Mouse (Mus musculus) liver, embryonic 12.5 days (tissue): ENCODE results near the gene Prl3b1. TPM values are rescaled to one million over a fixed set of nuclear protein-coding genes. Genes with fewer than 3 reads are reported as not detected.

Experiments
- ATAC-seq: fragments of 200-750 bp; cut with Nextera tagmentation; 2 replicates; pipeline ENCODE4 v1.8.0; 2017; ENCODE audit warnings: moderate number of reproducible peaks, mild to moderate bottlenecking, moderate library complexity
- H3K27ac ChIP-seq: fragments of 300-500 bp; sonication (generic); 2 replicates; pipeline ENCODE4 v1.5.1; 2016; ENCODE audit warnings: mild to moderate bottlenecking
- H3K27me3 ChIP-seq: fragments of 300-500 bp; sonication (generic); replicated peaks from 2 replicates; pipeline ENCODE4 v1.6.1; 2016; ENCODE audit warnings: mild to moderate bottlenecking, moderate library complexity
- H3K36me3 ChIP-seq: fragments of 300-500 bp; sonication (generic); 2 replicates; pipeline ENCODE4 v1.6.1; 2016; ENCODE audit warnings: mild to moderate bottlenecking, moderate library complexity
- H3K4me1 ChIP-seq: fragments of 300-500 bp; sonication (generic); 2 replicates; pipeline ENCODE4 v1.6.1; 2016
- H3K4me2 ChIP-seq: fragments of 300-500 bp; sonication (generic); 2 replicates; pipeline ENCODE4 v1.6.1; 2016; ENCODE audit warnings: mild to moderate bottlenecking, moderate library complexity
- H3K4me3 ChIP-seq: fragments of 300-500 bp; sonication (generic); 2 replicates; pipeline ENCODE4 v1.5.1; 2016; ENCODE audit warnings: mild to moderate bottlenecking, moderate library complexity
- H3K9ac ChIP-seq: fragments of 300-500 bp; sonication (generic); 2 replicates; pipeline ENCODE4 v1.6.1; 2016; ENCODE audit warnings: mild to moderate bottlenecking, moderate library complexity
- H3K9me3 ChIP-seq: fragments of 300-500 bp; sonication (generic); replicated peaks from 2 replicates; pipeline ENCODE4 v1.6.1; 2016; ENCODE audit warnings: mild to moderate bottlenecking, moderate library complexity
- WGBS: fragments of 180-500 bp; shearing (Covaris S2); methylation state at CpG from one replicate; pipeline ENCODE4 v1.1.7; 2016; ENCODE audit not compliant: insufficient replicate concordance; 5-methylcytosine and 5-hydroxymethylcytosine counted together
- polyA plus RNA-seq: library from polyadenylated mRNA; unstranded; fragments of >200 nt; fragmentation: Nextera tagmentation; extraction: Ambion mirVana; gene quantifications from 2 replicates; pipeline ENCODE4 v1.2.1, GENCODE M21; 2016

The Prl3b1 gene
- polyA plus RNA-seq, result not detected in 2 replicates

- no peak for ATAC-seq
- H3K9ac ChIP-seq, result no peak within 1 kb of the TSS
- no peaks in the 10 kb centered on the region for H3K27me3 ChIP-seq
Observed at GRCm38 (mm10) chr13:27241547-27241946, at the start of gene Prl3b1. Gene Prl3b1, plus strand, starts transcription at chr13:27241847.

GRCm38 (mm10) chr13:27196359-27196758, 45.3 kb upstream of the Prl3b1 start, which contains the start of gene Prl3c1:
Gene Prl3c1, plus strand, starts transcription at chr13:27196659.
- ATAC-seq, result no peak
- Histone ChIP-seq H3K4me1 (no peaks in the 10 kb centered on the region), H3K4me2 (no peak within 1 kb of the TSS), H3K9me3 (no peaks in the 10 kb centered on the region), H3K9ac (no peak within 1 kb of the TSS), H3K36me3 (no peaks in the 10 kb centered on the region), H3K27me3 (no peaks in the 10 kb centered on the region), H3K4me3 (no peak within 1 kb of the TSS), H3K27ac (no peak within 1 kb of the TSS)
- WGBS, result 46% methylated on average over 1 of the region's 1 CpGs

More at GRCm38 (mm10) chr13:27241547-27241946, at the start of gene Prl3b1:
- Histone ChIP-seq H3K27ac (no peak within 1 kb of the TSS), H3K4me1 (no peaks in the 10 kb centered on the region), H3K4me2 (no peak within 1 kb of the TSS), H3K9me3 (no peaks in the 10 kb centered on the region), H3K36me3 (no peaks in the 10 kb centered on the region), H3K4me3 (no peak within 1 kb of the TSS)
- WGBS, result 86% methylated on average over 1 of the region's 1 CpGs

- no peak within 1 kb of the TSS for H3K9ac ChIP-seq
- no peak for ATAC-seq
- WGBS, result 67% methylated on average over 4 of the region's 4 CpGs
Observed at GRCm38 (mm10) chr13:27259136-27259535, 17.5 kb downstream of the Prl3b1 start, which contains the start of gene Prl3a1. Gene Prl3a1, plus strand, starts transcription at chr13:27259436.

More at GRCm38 (mm10) chr13:27259136-27259535, 17.5 kb downstream of the Prl3b1 start, which contains the start of gene Prl3a1:
- Histone ChIP-seq H3K27ac (no peak within 1 kb of the TSS), H3K4me3 (no peak within 1 kb of the TSS), H3K27me3 (no peaks in the 10 kb centered on the region), H3K9me3 (no peaks in the 10 kb centered on the region), H3K4me2 (no peak within 1 kb of the TSS), H3K4me1 (no peaks in the 10 kb centered on the region), H3K36me3 (no peaks in the 10 kb centered on the region)

Other genes with a start within 250 kb of the Prl3b1 start
- gene Prl, start 184.3 kb upstream of the Prl3b1 start, polyA plus RNA-seq, result not detected in 2 replicates
- gene Prl3d1, start 147.7 kb upstream of the Prl3b1 start, polyA plus RNA-seq, result not detected in 2 replicates
- gene Prl3d2, start 120.1 kb upstream of the Prl3b1 start, polyA plus RNA-seq, result not detected in 2 replicates
- not detected in 2 replicates for gene Prl3d3, start 85.1 kb upstream of the Prl3b1 start, polyA plus RNA-seq
- gene Prl3c1, start 45.2 kb upstream of the Prl3b1 start, polyA plus RNA-seq, result not detected in 2 replicates
- not detected in 2 replicates for gene Prl3a1, start 17.6 kb downstream of the Prl3b1 start, polyA plus RNA-seq
- gene Prl6a1, start 70.8 kb downstream of the Prl3b1 start, polyA plus RNA-seq, result not detected in 2 replicates
- gene Prl8a2, start 103.8 kb downstream of the Prl3b1 start, polyA plus RNA-seq, result not detected in 2 replicates
- gene Prl2b1, start 149.0 kb downstream of the Prl3b1 start, polyA plus RNA-seq, result not detected in 2 replicates
- gene Prl8a6, start 196.8 kb downstream of the Prl3b1 start, polyA plus RNA-seq, result not detected in 2 replicates